Mouse (Mus musculus): ENCODE measurements around the gene Gm7971.
"Not testable (repeated sequence)": the region's sequence is repeated elsewhere in the genome, so short reads cannot be mapped to it uniquely, and the experiment has no call there.

The Gm7971 gene

GRCm38 (mm10) chr5:95594775-95595174 is at the start of gene Gm7971:
Gm7971 (minus strand) TSS chr5:95594875.
- DNase-seq = not testable (repeated sequence)
